Mouse (Mus musculus): ENCODE data around the gene Fus.

The Fus gene

GRCm38 (mm10) chr7:127946470-127947023 lies 20.7 kb upstream of the Fus start, which contains the start of gene Prss36:
TSS of gene Prss36 (minus strand) at chr7:127946725.
- no peak for DNase-seq

GRCm38 (mm10) chr7:127952864-127953581 lies 14.2 kb upstream of the Fus start:
- DNase-seq: no peak

- DNase-seq: no peak
These were observed 7.9 kb upstream of the Fus start for GRCm38 (mm10) chr7:127959364-127959763.

GRCm38 (mm10) chr7:127966371-127966918 lies 812 bp upstream of the Fus start:
- DNase-seq: no peak

GRCm38 (mm10) chr7:127967922-127968828 lies 918 bp downstream of the Fus start:
- peak; percentile 87 for DNase-seq

GRCm38 (mm10) chr7:127974413-127974930 lies 7.2 kb downstream of the Fus start:
- no peak for DNase-seq

GRCm38 (mm10) chr7:127978856-127979255 lies 11.6 kb downstream of the Fus start:
- DNase-seq: no peak

GRCm38 (mm10) chr7:127980606-127981005 lies 13.3 kb downstream of the Fus start:
- DNase-seq: no peak

GRCm38 (mm10) chr7:127988904-127989303 lies 21.6 kb downstream of the Fus start:
- no peak for DNase-seq

- peak; percentile 86 for DNase-seq
These were observed 24.6 kb downstream of the Fus start for GRCm38 (mm10) chr7:127991643-127992487.

GRCm38 (mm10) chr7:127992488-127993340 lies 25.5 kb downstream of the Fus start:
- no peak for DNase-seq

- DNase-seq: peak; percentile 62
These were observed 26.2 kb downstream of the Fus start, which contains the start of gene Pycard for GRCm38 (mm10) chr7:127993341-127993977. TSS of gene Pycard (minus strand) at chr7:127993867.

GRCm38 (mm10) chr7:127999436-127999835 lies 32.2 kb downstream of the Fus start:
- DNase-seq: no peak

GRCm38 (mm10) chr7:128000068-128000950 lies 33.1 kb downstream of the Fus start:
- DNase-seq: peak; percentile 38

- no peak for DNase-seq
These were observed 35.8 kb downstream of the Fus start for GRCm38 (mm10) chr7:128003098-128003497.

GRCm38 (mm10) chr7:128003688-128004087 lies 36.4 kb downstream of the Fus start, which contains the start of gene Trim72:
TSS of gene Trim72 (plus strand) at chr7:128003949.
- DNase-seq: no peak

GRCm38 (mm10) chr7:128004150-128004486 lies 36.9 kb downstream of the Fus start:
- no peak for DNase-seq

- peak; percentile 40 for DNase-seq
These were observed 37.5 kb downstream of the Fus start for GRCm38 (mm10) chr7:128004487-128005362.
